Mouse (Mus musculus): Measurements from ENCODE around the gene Apbb1ip.

Gene Apbb1ip

DNA sequence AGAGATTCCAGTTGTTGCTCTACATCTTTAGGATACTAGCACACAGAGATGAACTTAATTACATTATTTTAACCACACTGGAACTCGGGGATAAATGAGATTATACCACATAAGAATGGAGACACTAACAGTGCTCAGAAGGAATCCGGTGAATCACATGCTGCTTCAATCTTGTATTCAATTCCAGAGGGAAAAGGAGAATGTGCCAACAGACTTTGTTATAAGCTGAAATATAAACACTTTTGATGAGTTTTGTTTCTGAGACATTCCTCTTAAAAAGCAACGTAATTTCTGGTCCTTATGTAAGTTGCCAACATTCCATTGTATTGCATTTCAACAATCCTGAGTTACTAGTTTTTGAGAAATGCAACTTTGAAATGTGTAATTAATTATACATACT lies 1.8 kb downstream of the Apbb1ip start:
- no peak for DNase-seq (ENCODE audit: low read depth)

GRCm38 (mm10) chr2:22776568-22777230 lies 2.8 kb downstream of the Apbb1ip start:
- no peak for DNase-seq (ENCODE audit: low read depth)

DNA sequence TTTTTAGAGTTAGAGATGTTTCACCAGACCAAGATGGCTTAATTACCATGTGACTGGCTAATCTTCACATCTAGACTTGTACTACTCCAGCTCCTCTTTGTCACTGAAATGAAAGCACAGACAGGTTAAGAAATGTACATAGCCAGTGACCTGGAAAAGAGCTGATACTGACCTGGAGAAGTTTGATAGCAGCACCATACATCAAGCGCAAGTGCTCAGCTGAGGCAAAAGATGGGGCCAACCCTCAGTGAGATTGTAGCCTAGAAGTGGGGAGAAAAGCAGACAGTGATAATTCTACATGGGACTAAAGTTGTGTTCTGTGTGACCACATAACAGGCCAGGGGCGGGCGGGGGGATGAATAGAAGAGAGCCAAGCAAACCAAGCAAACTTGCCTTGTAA lies 3.9 kb downstream of the Apbb1ip start:
- no peak for DNase-seq (ENCODE audit: low read depth)

DNA sequence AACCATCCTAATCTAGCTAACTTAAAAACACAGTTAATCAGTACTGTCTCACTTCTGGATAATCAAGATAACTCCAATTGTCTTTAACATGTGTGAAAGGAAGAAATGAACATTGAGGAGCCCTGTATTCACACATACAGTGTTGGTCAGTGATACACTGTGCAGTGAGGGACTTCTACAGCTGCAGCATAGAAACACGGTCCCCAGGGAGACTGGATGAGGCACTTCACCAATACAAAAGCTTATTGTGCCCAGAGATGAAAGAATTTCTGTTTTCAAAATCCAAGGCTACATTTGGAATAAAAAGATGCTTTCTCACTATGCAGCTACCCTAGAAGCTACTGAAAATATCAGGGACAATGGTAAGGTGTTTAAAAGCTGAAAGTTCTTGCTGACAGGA lies 7.0 kb downstream of the Apbb1ip start:
- DNase-seq (ENCODE audit: low read depth) = no peak

DNA sequence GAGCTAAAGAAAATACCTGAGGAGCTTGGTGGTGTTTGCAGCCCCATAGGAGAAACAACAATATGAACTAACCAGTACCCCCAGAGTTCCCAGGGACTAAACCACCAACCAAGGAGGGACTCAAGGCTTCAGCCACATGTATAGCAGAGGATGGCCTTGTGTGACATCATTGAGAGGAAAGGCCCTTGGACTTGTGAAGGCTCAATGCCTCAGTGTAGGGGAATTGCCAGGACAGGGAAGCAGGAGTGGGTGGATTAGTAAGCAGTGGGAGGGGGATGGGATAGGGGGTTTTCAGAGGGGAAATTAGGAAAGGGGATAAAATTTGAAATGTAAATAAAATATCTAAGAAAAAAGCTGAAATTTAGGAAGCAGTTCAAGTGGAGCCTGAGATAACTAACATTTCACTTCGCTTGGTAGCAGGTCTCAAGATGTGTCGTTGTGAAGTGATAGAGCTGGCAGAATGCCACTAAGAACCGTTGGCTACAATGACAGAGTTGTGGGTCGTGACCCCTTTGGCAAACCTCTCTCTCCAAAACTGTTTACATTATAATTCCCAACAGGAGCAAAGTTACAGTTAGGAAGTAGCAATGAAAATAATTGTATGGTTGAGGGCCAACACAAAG lies 7.6 kb downstream of the Apbb1ip start:
- no peak for DNase-seq (ENCODE audit: low read depth)

- DNase-seq (ENCODE audit: low read depth) = no peak
Measured at GRCm38 (mm10) chr2:22782057-22782456, 8.2 kb downstream of the Apbb1ip start.

- no peak for DNase-seq (ENCODE audit: low read depth)
Measured at GRCm38 (mm10) chr2:22783137-22783638, 9.3 kb downstream of the Apbb1ip start.

GRCm38 (mm10) chr2:22784186-22784585 lies 10.3 kb downstream of the Apbb1ip start:
- no peak for DNase-seq (ENCODE audit: low read depth)

GRCm38 (mm10) chr2:22784771-22785170 lies 10.9 kb downstream of the Apbb1ip start:
- no peak for DNase-seq (ENCODE audit: low read depth)

DNA sequence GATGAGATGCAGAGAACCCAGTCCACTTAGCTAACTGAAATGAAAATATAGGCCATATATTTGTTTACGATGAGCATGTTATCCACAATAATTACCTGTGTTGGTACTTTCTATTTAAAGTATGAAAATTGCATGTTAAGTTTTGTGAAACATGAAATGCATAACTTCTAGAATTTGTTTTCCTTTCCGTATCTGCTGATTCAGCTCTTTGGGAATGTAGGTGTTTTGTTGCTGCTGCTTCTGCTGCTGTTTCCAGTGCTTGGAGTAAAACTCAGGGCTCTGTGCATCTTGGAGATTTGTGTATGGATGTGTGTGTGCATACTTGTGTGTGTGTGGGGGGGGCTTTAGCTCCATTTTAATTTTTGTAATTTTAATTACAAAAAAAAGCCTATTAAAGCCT lies 14.8 kb downstream of the Apbb1ip start:
- DNase-seq (ENCODE audit: low read depth) = no peak

- DNase-seq (ENCODE audit: low read depth) = no peak
Measured at GRCm38 (mm10) chr2:22789576-22789975, 15.7 kb downstream of the Apbb1ip start.

DNA sequence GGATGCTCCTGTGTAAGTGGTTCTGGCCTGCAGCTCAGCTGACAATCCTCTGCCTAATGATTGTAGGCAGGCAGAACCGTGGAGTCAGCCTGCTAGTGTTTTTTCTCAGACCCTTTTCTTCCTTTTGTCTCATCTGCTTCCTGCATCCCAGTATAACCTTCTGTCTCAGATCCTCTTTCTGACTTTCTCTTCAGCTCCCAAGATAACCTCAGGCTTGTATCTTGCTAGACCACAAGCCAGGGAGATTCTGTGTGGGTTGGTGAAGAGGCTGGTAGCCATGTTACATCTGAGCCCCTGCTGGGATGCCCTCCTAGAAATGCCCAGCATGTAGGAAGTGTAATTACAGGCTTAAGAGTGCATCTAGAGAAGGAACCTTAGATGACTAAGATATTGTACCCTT lies 16.5 kb downstream of the Apbb1ip start:
- DNase-seq (ENCODE audit: low read depth) = no peak

- no peak for DNase-seq (ENCODE audit: low read depth)
Measured at GRCm38 (mm10) chr2:22795087-22795486, 21.2 kb downstream of the Apbb1ip start.

DNA sequence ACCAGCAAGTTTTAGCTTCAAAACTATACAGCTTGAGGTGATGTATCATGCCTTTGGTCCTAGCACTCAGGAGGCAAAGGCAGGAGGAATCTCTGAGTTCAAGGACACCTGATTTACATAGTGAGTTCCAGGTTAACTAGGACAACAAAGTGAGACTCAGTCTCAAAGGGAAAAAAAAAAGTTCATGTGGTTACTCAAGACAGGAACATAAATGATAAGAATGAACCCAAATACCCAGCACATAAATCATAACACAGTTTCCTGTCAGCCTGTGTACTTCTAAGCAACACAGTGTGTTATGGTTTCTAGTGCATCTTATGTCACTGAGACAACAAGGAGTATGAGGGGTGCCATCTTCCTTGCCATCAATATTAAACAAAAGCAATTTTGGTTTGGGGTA lies 22.6 kb downstream of the Apbb1ip start:
- DNase-seq (ENCODE audit: low read depth) = no peak

- no peak for DNase-seq (ENCODE audit: low read depth)
Measured at GRCm38 (mm10) chr2:22799430-22800041, 25.6 kb downstream of the Apbb1ip start.

- DNase-seq (ENCODE audit: low read depth) = no peak
Measured at GRCm38 (mm10) chr2:22805589-22805988, 31.7 kb downstream of the Apbb1ip start.

DNA sequence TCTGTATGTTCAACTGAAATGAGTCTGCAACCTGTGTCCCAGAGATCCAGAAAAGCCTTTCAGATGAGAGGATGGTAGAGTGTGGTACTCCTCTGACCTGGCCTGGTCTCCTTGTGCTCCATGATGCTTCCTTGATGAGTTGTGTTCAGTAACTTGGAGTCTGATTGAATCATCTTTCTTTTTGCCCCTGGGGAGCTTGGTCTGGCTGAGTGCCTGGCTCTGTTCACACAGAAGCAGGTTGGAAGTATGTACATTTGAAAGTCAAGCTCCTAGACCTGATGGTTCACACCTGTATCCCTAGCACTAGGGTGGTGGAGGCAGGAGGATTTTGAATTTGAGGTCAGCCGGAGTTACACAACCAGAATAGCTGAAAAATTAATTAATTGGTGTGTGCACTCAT lies 32.7 kb downstream of the Apbb1ip start:
- no peak for DNase-seq (ENCODE audit: low read depth)

- DNase-seq (ENCODE audit: low read depth) = no peak
Measured at GRCm38 (mm10) chr2:22807312-22807711, 33.4 kb downstream of the Apbb1ip start.

DNA sequence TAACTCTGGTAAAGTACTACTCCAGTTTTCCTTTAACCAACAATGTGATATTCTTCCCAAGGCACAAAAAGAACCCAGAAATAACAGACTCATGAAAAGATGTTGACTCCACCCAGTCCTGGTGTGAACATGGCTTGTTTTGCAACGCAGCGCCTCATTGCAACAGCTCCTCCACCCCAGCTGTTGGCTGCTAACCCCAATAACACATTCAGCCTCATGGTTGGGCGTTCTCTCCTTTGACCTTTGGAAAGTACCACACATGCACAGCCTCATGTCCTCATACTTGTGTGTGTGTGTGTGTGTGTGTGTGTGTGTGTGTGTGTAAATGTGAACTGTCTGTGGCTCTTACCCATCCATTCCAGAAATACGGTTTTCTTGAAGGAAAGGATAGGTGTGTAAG lies 37.0 kb downstream of the Apbb1ip start:
- no peak for DNase-seq (ENCODE audit: low read depth)

GRCm38 (mm10) chr2:22811466-22811865 lies 37.6 kb downstream of the Apbb1ip start:
- DNase-seq (ENCODE audit: low read depth) = no peak

- no peak for DNase-seq (ENCODE audit: low read depth)
Measured at GRCm38 (mm10) chr2:22813921-22814320, 40.0 kb downstream of the Apbb1ip start.

DNA sequence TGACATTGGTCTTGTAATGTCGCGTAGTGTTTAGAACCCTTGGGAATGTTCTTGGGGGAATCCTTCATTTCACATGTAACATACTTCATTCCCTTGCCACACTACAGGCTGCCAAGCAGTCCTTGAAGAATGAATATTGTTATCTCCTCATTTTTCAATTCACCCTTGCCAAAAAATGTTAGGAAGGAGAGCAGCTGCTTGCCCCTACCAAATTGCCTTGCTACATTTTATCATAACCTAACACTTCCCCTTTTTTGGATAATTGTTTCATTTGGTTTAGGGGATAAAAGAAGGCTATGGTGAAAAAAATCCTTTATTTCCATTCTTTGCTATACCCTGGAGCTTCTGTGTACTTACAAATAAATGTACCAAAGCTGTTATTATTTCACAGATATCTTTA lies 41.8 kb downstream of the Apbb1ip start:
- DNase-seq (ENCODE audit: low read depth) = no peak

GRCm38 (mm10) chr2:22816231-22816630 lies 42.3 kb downstream of the Apbb1ip start:
- no peak for DNase-seq (ENCODE audit: low read depth)
